Mouse (Mus musculus) erythroid progenitor cell, adult 5-6 weeks (primary cell): Measurements from ENCODE around the gene Zfyve28. TPM values are rescaled to one million over a fixed set of nuclear protein-coding genes. Genes with fewer than 3 reads are reported as not detected.
A peak's percentile ranks its signal among the peaks of the same experiment; 100 is the strongest.

Experiments used
- ATAC-seq: replicated peaks from 2 replicates; pipeline ENCODE4 v1.8.0; 2016; ENCODE audit warnings: moderate number of reproducible peaks, mild to moderate bottlenecking, moderate TSS enrichment, inconsistent platforms; ENCODE audit not compliant: poor library complexity, low FRiP score, severe bottlenecking
- total RNA-seq, 2 experiments: library from RNA; stranded (forward) in 1 of 2; stranded (reverse) in 1 of 2; fragments of 150-400 nt in 1 of 2; fragments of 186-747, 209-891 nt in 1 of 2; gene quantifications; 2 replicates each; pipeline versions ENCODE4 v1.2.3 to v1.2.4; 2015 to 2017; ENCODE audit warnings: low replicate concordance in 2 of 2

Gene Zfyve28
- total RNA-seq (2015; ENCODE audit: low replicate concordance) (not detected in 2 replicates), total RNA-seq (2017; ENCODE audit: low replicate concordance) (0.30 TPM in 1 of 2 replicates, not detected in the other)

DNA sequence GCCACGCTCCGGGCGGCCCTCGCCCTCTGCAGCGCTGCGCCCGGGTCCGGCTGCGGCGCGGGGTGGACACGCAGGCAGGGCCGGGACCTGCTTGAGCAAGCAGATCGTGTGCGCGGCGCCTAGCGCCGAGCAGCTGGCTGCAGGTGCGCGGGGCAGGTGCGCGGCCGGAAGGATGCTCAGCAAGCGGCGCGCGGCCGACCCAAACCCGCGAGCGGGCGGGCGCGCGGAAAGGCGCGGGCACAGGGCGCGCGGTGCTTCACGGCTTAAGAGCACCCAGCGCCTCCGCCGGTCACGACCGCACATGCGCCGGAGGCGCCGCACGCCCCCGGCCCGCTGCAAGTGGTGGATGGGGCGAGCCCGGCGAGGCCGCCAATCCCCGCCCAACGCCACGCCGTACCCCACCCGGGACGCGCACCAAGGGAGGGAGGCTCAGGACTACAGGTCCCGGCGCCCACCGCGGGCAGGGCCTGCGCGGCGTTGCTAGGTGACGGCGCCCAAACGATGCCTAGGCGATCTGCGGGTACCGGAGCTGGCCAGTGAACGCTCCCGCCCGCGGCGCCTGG lies at the start of gene Zfyve28, which contains the start of gene Cfap99:
TSS of gene Zfyve28 (minus strand) at position 296 of the 563 bp plus-strand sequence.
TSS of gene Cfap99 (plus strand) at position 447 of the 563 bp plus-strand sequence.
- ATAC-seq: no peak

DNA sequence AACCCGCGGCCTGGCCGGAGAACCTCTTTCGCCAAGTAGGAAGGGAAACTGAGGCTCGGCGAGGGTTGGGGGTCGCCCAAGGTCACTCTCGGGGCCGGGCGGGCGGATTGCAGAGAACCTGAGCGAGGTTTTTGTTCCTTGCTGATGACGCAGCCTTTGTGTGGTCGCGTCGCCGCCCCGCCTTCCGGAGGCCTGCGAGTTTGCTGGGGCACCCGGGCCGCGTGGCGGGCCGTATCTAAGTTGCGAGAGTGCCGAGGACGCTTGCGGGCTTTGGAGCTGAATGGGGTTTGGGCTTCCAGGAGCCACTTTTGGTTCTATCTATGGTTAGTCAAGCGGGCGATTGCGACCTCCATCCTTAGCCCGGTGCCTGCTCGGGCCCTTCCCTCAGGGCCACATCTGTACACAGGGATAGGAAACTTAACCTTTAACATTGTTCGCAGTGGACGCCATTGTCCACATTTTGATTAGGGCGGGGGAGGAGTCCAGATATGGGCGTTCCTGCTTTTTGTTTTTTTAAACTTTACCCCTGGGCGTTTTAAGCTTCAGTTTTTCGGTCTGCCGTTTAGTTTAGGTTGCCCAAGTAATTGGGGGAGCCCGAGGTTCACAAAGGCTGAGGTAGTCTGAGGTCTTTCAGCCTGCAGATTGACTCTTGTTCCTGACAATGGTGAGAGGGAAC lies 48.7 kb upstream of the Zfyve28 start:
- peak; percentile 64 for ATAC-seq

DNA sequence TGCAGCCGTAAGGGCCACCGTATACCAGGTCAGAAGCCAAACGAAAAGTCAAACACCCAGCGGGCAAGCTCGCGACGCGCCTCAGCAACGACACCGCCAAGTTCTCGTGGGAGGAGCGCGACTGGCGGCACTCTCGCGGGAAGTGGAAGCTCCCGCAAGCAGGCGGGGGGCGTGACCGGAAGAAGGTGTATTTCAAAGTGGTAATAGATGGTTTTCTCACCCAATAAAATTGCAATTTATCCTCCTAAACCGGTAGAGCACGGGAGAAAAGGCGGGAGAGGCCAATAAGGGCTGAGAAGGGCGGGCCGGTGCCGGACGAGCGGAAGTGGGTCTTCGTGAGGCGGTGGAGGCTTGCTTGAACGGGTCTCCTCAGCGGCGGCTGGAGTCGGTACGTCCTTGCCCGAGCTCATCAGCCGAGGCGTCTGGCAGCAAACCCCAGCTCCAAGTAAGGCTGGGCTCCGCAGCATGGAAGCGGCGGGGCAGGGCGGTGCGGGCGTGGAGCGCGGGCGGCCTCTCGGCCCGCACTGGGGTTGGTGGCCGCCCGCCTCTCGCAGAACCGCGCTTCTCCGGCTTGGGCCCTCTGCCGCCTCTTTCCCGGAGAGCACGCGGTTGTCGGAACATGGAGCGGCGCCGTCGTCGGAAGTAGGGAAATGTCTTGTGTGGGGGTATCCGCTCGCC lies 48.0 kb upstream of the Zfyve28 start, which contains the start of gene Rnf4:
TSS of gene Rnf4 (plus strand) at position 193 of the 678 bp plus-strand sequence.
- peak; percentile 92 for ATAC-seq

DNA sequence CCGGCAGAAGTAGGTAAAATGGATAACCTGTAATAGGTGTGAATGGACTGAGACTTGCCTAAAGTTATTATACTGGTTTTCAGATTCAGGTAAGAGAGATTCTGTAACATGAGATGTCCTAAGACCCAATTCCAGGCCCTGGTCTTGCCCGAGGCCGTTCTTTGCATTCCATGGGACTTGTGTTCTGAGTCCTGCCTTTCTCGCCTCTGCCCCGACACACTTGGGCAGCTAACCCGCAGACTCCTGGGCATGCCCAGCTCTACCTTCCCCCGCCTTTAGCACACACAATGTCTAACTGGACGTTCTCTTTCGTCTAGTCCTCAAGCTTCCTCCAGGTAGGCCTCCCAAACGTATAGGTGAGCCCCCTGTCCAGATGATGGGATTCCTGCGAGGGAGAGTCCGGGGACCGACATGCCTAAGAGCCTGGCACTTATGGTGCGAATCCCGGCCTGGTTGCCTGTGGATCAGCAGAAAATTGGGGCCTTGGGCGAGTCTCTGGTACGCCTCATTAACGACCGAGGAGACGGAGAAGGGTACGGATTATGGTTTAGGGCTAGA lies 47.4 kb upstream of the Zfyve28 start:
- peak; percentile 73 for ATAC-seq

DNA sequence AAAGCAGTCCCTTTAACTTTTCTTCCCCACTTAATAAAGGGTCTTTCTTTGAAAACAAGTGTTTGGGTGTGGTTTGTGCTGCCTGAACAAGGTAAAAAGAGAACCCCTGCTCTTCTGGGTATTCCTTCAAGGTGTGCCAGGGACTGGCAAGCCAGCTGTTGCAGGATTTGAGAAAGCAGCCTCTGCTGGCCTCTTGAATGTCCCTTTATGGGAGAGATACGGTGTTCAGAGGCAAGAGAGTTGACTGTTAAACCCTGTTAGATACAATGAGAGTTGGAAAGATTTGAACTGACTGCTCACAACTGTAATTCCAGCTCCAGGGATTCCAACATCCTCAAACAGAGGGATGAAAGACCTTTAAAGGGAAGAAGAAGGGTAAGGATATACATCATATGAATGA lies 45.8 kb upstream of the Zfyve28 start:
- no peak for ATAC-seq

DNA sequence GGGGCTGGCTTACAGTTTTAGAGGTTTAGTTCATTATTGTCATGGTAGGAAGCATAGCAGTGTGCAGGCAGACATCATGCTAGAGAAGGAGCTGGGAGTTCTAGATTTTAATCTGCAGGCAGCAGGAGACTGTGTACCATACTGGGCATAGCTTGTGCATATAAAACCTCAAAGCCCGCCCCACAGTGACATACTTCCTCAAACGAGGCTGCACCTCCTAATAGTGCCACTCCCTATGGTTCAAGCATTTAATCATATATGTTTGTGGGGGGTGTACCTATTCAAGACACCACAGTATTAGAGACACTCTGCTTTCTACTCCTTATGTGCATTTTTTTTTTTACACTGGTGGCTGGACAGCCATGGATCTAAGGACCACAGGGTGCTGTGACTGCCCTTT lies 41.9 kb upstream of the Zfyve28 start:
- no peak for ATAC-seq

DNA sequence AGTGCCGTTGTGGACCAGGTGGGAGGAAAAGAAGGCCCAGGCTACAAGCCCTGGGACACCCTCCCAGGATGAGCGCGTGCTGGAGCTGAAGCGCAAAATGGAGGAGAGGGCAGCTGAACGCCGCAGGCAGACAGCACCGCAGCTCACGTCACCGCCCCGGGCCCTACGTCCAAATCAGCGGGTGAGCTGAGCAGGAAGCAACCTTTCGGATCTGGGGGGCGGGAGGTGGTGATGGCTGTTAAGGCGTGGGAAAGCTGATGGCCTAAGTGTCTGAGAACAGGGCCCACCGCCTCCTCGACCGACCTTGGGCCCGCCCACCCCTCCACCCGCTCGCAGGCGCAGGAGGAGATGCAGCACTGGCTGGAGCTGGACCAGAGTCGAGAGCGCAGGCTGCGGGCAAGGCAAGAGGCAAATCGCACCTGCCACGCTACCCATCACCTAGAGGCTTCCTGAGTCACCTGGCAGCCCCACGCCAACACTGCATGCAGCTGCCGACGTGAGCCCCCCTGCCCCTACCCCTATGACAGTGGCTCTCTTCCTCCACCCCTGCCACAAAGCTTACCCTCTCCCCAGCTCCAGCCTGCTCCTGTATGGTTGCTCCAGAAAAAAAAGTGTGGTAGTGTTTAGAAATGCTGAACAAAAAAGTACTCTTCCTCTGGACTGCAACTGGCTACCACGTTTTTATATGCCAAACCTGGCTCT lies 38.8 kb upstream of the Zfyve28 start:
- no peak for ATAC-seq

DNA sequence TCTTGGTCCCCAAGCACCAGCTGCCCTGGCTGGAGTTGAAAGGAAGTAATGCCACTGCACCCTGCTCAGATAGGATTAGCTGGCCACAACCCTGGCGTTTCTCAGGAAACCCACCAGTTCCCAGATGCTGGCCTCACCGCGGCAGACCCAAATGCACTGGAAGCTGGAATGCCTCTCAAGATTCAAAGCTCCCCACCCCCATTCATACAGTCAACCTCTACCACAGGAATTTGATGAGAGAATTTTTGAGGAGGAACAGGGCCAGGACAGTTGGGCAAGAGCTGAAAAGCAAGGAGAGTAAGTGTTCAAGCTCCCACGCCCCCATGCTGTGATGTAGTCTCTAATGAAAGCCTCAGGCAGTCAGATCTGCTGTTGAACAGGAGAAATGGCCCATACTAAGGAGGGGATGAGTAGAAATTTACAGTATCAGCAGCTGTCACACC lies 38.0 kb upstream of the Zfyve28 start:
- no peak for ATAC-seq

DNA sequence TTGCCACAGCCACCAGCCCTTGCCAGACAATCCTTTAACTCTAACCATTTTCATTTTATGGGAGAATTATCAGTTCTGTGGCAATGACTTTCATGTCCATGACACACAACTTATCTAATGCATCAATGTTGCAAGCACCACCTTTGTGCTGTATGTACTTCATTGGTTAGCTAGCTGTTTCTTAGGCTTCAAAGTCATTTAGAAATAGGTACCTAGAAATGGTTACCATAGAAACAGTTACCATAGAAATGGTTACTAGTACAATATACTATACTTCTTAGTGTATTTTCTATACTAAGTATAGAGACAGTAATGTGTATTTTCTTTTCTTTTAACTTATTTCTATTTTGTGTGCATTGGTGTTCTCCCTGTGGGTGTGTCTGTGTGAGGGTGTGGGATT lies 37.0 kb upstream of the Zfyve28 start:
- ATAC-seq: no peak

DNA sequence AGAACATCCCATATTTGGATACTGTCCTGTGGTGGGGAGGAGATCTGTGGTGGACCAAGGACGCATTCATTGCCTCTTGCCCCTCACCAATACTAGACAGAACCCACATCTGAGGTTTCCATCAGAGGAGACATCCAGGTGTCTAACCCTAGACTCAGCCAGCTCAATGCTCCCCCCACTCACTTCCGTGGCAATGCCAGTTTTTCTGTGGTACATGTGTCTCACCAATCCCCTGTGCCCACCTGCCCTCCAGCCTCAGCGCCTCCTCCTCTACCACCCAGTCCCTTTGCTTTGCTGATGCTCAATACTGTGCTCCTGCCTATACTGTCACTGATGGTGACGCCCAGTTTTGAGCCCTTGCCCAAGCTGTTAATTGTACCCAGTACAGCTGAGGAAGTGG lies 33.0 kb upstream of the Zfyve28 start:
- no peak for ATAC-seq

DNA sequence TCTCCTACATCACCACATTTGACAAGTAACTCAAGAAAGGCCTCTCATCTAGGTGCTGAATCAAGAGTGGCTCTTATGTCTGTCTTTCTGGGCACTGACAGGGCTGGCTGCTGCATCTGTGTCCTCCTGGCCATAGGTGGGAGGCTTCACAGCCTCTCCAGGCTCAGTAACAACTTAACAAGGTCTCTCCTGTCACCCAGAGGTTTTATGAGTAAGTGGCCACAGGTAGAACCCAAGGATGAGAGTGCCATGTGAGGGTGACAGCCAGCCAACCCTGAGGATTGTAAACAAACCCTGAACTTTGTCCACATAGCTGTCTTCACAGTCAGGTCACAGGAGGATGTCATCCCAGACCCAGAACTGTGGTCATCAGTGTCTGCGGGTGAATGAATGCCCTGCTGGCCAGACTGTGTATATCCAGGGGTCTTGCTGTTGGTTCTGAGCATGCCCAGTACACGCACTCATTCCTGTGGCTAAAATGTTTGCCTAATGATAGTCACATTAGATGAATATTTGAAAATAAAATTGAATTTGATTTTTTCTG lies 31.3 kb upstream of the Zfyve28 start:
- no peak for ATAC-seq

DNA sequence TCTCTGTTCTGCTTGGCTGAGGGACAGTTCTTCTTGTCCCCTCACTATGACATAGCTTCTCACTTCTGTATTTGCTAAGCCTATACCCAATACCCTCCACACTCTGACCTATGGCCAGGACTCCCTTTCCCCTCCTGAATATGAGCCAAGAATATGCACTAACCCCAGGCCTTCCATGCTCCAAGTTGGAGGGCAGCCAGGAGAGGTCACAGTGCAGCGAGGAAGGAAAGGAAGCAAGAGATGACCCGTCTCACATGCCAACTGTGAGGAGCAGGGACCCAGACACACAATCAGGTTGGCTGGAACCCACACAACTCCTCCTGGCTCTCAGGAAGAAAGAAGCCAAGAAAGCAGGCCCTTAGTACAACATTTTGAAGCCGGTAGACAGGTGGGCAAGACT lies 20.8 kb upstream of the Zfyve28 start:
- ATAC-seq: no peak

DNA sequence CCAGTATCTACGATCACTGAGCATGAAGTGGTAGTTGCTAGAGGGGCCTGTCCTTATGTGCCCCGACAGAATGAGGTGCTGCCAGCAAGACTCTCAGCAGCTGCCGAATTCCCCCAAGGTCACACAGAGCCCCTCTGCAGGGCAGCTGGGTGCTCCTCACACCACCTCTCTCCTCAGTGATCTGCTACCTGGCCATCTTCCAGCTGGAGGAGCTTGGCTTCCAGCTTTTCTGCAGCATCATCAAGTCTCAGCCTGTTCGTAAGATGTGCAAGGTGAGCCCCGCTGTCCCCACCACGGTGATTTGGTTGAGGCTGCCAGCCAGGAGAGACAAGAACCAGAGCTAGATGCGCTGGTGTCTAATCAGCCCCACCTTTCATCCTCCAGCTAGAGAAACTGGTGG lies 14.1 kb upstream of the Zfyve28 start:
- ATAC-seq: no peak

DNA sequence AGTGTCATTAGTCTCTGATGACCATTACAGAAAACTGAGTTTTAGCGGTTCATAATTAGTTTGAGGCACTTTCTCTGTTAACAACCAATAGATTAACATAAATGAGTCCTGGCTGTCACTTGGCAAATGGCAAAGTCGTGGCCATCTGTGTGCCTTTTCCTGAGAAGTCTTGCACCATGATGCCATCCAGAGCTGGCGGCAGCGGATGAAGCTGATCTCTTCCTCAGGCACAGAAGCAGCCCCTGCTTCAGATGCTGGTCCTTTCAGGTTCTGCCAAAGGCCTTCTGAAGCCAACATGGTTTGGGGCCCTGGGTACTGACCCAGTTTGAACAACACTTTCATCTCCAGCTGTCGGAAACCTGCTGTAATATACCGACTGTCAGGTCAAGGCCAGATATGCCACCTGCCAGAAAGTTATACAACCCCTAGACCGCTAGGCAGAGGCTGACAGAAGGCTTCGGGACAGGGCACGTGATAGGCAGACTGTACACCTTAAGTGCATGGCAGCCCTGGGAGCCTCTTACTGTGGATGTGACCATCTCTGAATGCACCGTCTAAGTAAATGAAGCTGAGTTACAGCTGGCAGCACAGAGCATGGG lies 10.8 kb upstream of the Zfyve28 start:
- no peak for ATAC-seq

DNA sequence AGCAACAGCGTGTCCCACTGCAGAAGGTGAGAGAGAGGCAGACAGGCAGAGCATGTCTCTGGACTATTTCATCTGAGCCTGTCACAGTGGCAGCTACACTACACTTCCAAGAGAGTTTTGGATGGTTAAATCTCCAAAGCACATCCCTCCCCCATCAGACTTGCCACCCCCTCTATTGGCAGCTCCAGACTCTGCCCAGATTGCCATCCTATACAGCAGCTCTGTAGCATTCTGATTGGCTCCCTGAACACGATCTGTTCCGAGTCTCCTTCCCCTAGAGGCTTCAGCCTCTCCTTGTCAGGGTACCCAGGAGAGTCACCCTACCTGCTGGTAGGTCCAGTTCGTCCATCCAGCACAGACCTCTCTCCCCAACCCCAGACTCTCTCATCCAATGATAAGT lies 9.8 kb upstream of the Zfyve28 start:
- no peak for ATAC-seq

DNA sequence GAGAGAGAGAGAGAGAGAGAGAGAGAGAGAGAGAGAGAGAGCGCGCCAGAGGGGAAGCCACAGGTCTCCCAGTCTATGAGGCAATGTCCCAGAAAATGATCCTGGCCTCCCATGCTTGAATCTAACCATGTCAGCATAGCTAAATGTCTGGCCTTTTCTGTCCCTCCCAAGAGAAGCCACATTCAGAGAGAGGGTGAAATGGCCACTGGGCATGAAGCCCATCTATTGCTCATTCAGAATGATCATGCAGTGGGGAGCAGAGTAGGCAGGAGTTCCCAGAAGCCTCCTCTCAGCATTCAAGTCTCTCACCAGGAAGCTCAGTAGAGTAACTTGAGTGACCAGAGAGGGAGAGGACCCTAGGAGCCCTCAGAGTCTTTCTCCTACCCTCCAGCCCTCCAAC lies 6.9 kb upstream of the Zfyve28 start:
- ATAC-seq: no peak

DNA sequence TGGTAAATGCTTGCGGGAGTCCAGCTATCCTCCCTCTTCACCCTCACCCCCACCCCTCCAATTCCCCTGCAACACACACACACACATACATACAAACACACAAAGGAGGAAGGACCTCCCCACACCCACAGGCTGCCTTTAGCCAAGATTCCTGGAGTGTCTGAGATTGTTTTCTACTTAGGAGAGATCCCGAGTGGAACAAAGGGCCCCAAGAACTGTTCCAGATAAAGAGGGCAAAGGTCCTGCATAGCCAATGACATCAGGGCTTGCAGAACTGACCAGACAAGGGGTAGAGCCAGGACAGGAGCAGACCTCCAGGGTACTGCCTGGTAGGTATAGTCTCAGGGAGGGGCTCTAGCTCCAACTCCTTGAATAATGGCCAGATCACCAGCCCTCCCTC lies 6.4 kb upstream of the Zfyve28 start:
- ATAC-seq: no peak

DNA sequence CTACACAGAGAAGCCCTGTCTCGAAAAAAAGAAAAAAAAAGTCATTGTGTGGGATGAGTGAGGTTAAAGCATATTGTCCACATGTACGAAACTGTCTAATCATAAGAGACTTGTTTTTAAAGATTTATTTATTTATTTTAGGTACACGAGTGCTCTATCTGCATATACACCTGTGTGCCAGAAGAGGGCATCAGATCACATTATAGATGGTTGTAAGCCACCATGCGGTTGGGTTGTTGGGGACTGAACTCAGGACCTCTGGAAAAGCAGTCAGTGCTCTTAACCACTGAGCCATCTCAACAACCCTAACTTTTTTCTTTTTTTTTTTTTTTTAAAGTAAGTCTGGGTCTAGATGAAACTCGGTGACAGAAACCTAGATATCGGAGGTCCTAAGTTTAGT lies 5.1 kb upstream of the Zfyve28 start:
- no peak for ATAC-seq

DNA sequence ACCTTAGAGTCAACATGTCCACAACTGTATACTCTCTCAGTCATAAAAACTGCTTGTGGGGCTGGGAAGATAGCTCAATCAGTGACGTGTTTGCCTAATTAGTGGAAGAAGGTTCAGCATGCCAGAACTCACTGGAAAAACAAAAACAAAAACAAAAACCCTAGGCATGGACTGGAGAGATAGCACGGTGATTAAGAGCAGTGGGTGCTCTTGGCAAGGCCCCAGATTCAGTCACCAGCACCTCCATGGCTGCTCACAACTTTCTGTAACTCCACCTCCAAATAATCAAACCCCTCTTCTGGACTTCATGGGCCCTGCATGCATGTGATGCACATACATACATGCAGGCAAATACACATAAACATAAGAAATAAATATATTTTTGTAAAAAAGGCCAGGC lies 1.0 kb upstream of the Zfyve28 start:
- no peak for ATAC-seq

DNA sequence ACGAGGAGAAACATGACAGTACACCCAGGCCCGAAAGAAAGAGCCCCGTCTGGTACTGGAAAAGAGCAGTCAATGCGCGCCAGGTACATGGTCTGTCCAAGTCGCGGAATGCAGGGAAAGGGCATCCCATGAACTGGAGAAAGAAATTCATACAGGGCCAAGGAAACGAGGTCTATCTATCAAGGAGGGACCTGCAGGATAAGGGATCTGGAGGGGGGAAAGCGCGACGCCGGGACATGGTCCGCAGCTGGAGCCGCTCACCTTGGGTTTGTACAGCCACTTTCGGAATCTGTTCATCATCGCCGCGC lies 457 bp downstream of the Zfyve28 start:
- no peak for ATAC-seq
